Mouse (Mus musculus): ENCODE measurements at regions not wholly inside any gene's neighbourhood (a gene's known extent, or its start where the extent isn't known, plus 50 kb on each side); places are given as distances from the start of the nearest gene placed in this dataset.

DNA sequence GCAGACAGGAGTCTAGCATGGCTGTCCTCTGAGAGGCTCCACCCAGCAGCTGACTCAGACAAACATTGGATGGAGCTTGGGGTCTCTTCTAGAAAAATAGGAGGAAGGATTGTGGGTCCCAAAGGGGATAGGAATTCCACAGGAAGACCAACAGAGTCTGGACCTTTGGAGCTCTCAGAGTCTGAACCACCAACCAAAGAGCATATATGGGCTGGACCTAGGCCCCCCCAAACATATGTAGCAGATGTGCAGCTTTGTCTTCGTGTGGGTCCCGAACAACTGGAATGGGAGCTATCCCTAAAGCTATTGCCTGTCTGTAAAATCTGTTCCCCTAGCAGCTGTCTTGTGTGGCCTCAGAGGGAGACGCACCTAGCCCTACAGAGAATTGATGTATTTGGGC, 50.1 kb upstream of the Cpm start:
- 68% methylated on average over 3 of the region's 3 CpGs for WGBS
- no peak overlapping the region for H3K27ac ChIP-seq (ENCODE audit: low read length)
- H3K4me3 ChIP-seq (ENCODE audit: low read depth, low read length), result no peak overlapping the region
- H3K9me3 ChIP-seq (ENCODE audit: control insufficient read depth, low read depth, low read length), result no peaks in the 10 kb centered on the region
- H3K4me1 ChIP-seq (ENCODE audit: control insufficient read depth, insufficient read depth, low read length), result peaks cover 3% of the 10 kb centered on the region; the same call in 1 of the 2 replicates
- H3K36me3 ChIP-seq (ENCODE audit: control insufficient read depth, insufficient read depth, low read length), result no peaks in the 10 kb centered on the region
- ATAC-seq (ENCODE audit: insufficient number of reproducible peaks, insufficient read depth, low FRiP score, low read depth), result no peak
- no peak overlapping the region for H3K9ac ChIP-seq (replicated peaks; ENCODE audit: low read depth, low read length)
- no peaks in the 10 kb centered on the region for H3K27me3 ChIP-seq (ENCODE audit: control insufficient read depth, insufficient read depth, low read length)
- no peak overlapping the region for H3K4me2 ChIP-seq (replicated peaks; ENCODE audit: low read depth, low read length)

DNA sequence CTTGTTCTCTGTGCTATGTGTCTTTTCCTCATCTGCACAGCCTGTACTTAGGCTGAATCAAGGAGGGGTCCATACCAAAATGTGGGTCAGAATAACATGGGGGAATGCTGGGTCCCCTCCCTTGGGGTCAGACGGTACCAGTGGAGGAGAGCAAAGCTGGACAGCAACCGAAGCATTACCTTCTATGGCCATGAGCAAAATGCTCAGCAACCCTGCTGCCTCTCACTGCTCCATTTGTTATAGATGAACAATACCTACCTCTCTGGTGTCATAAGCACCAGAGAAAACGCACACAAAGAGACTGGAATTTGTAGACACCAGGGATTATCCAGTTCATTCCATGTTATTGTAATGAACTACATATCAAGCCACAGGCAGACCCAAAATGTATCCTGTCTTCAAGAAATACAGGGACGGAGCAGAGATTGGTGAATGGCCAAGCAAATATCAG, 50.6 kb upstream of the Cpm start:
- Histone ChIP-seq H3K9me3 (ENCODE audit: control insufficient read depth, low read depth, low read length) (no peaks in the 10 kb centered on the region), H3K9ac (replicated peaks; ENCODE audit: low read depth, low read length) (no peak overlapping the region), H3K27me3 (ENCODE audit: control insufficient read depth, insufficient read depth, low read length) (no peaks in the 10 kb centered on the region), H3K4me1 (ENCODE audit: control insufficient read depth, insufficient read depth, low read length) (peaks cover under 1% of the 10 kb centered on the region; the same call in 1 of the 2 replicates), H3K4me3 (ENCODE audit: low read depth, low read length) (no peak overlapping the region), H3K36me3 (ENCODE audit: control insufficient read depth, insufficient read depth, low read length) (no peaks in the 10 kb centered on the region), H3K4me2 (replicated peaks; ENCODE audit: low read depth, low read length) (no peak overlapping the region), H3K27ac (ENCODE audit: low read length) (no peak overlapping the region)
- 86% methylated on average over 4 of the region's 4 CpGs for WGBS
- ATAC-seq (ENCODE audit: insufficient number of reproducible peaks, insufficient read depth, low FRiP score, low read depth), result no peak

DNA sequence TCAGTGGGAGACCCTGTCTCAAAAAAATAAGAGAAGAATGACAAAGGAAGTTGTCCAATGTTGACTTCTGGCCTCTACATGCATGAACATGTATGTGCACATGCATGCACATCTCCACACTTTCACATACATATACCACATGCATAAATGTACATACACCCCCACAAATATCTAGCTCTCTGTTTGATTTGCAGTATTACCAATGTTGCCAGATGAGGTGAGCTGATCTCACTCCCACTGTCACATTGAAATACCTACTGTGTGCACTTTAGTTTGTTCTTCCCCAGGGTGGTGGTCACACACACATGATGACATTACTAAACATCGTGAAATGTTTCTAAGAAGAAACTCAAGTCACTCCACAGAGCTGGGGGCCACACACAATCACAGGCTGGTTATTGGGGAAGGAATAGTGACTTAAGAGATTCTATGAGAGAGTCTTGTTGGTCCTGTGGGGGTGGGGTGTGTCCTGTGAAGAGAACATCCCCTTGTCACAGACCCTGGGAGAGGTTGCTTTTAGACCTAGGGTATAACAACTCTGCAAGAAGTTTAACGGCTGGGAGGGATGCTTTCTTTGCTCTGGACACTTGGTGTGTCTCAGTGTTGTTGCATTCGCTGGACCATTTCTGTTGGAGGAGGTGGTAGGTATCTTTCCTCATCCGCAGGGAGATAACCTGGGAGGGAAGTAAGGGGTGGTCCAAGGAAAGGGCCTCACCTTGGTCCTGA, 51.2 kb upstream of the Cpm start:
- H3K27ac ChIP-seq (ENCODE audit: low read length), result no peak overlapping the region
- ATAC-seq (ENCODE audit: insufficient number of reproducible peaks, insufficient read depth, low FRiP score, low read depth), result no peak
- no peak overlapping the region for H3K4me2 ChIP-seq (replicated peaks; ENCODE audit: low read depth, low read length)
- H3K4me1 ChIP-seq (ENCODE audit: control insufficient read depth, insufficient read depth, low read length), result no peaks in the 10 kb centered on the region
- no peaks in the 10 kb centered on the region for H3K9me3 ChIP-seq (ENCODE audit: control insufficient read depth, low read depth, low read length)
- no peaks in the 10 kb centered on the region for H3K36me3 ChIP-seq (ENCODE audit: control insufficient read depth, insufficient read depth, low read length)
- 90% methylated on average over 4 of the region's 4 CpGs for WGBS
- no peaks in the 10 kb centered on the region for H3K27me3 ChIP-seq (ENCODE audit: control insufficient read depth, insufficient read depth, low read length)
- no peak overlapping the region for H3K9ac ChIP-seq (replicated peaks; ENCODE audit: low read depth, low read length)
- no peak overlapping the region for H3K4me3 ChIP-seq (ENCODE audit: low read depth, low read length)

DNA sequence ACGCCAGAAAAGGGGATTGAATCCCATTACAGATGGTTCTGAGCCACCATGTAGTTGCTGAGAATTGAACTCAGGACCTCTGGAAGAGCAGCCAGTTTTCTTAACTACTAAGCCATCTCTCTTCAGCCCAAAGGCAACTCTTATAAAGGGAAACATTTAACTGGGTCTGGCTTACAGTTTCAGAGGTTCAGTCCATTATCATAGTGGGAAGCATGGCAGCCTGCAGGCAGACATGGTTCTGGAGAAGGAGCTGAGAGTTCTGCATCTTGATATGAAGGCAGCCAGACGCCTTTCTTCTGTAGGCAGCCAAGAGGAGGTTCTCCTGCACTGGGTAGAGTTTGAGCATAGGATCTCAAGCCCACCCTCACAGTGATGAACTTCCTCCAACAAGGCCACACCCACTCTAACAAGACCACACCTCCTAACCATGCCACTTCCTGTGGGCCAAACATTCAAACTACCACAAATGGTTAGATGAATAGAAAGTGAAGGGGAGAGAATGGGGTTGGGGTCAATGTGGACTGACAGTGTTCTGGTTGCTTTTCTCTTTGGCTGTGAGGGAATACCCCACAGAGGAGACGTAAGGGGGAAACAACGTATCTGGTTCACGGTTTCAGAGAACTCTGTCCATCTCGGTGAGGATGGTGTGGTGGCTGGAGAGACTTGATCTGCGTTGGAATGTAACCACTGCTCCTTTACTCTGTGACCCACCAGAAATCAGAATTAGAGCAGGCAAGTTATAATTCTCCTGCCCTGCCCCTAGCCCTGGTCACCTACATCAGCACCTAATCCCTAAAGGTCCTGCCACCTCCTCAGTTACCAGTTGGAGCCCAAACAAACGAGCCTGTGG, 52.2 kb upstream of the Cpm start:
- Histone ChIP-seq H3K27me3 (ENCODE audit: control insufficient read depth, insufficient read depth, low read length) (0 out of 2 replicates have a peak, but pooled peaks cover 4% of the 10 kb centered on the region), H3K9ac (replicated peaks; ENCODE audit: low read depth, low read length) (no peak overlapping the region), H3K27ac (ENCODE audit: low read length) (no peak overlapping the region), H3K36me3 (ENCODE audit: control insufficient read depth, insufficient read depth, low read length) (no peaks in the 10 kb centered on the region), H3K4me1 (ENCODE audit: control insufficient read depth, insufficient read depth, low read length) (peaks cover 4% of the 10 kb centered on the region), H3K4me2 (replicated peaks; ENCODE audit: low read depth, low read length) (no peak overlapping the region), H3K4me3 (ENCODE audit: low read depth, low read length) (no peak overlapping the region), H3K9me3 (ENCODE audit: control insufficient read depth, low read depth, low read length) (no peaks in the 10 kb centered on the region)
- no peak for ATAC-seq (ENCODE audit: insufficient number of reproducible peaks, insufficient read depth, low FRiP score, low read depth)
- WGBS, result 89% methylated on average over 8 of the region's 8 CpGs

DNA sequence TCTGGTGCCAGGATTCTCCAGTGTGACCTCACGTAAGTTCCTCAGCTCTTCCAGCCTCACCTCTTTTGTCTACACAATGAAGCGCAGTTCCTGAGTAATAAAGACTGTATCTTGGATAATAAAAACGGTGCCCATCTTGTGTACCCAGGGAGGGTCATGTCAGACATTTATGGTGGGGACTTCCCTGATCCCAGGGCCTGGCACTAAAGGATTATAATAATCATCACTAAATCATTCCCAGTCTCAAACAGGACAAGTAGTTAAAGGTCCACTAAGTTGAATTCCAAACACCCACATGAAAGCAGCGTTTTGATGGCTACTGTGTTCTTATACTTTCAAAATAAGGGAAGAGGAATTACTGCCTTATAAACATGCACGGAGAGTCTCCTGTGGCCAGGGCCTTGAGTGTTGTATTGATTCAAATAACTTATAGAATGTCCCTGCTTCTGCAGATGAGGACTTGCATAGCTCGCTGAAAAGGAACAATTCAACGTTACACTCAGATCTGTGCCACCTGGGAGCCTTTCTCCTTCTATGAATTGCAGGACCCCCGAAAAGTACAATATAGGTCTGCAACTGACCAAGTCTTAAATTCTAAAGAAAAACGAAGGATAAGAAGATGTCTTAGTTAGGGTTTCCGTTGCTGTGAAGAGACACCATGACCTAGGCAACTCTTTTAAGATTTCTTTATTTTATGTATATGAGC, 53.0 kb upstream of the Cpm start:
- H3K27ac ChIP-seq (ENCODE audit: low read length), result peak overlapping the region; percentile 52; the same call in 1 of the 2 replicates
- no peak overlapping the region for H3K4me2 ChIP-seq (replicated peaks; ENCODE audit: low read depth, low read length)
- 79% methylated on average over 10 of the region's 10 CpGs for WGBS
- no peaks in the 10 kb centered on the region for H3K9me3 ChIP-seq (ENCODE audit: control insufficient read depth, low read depth, low read length)
- no peak overlapping the region for H3K4me3 ChIP-seq (ENCODE audit: low read depth, low read length)
- no peaks in the 10 kb centered on the region for H3K36me3 ChIP-seq (ENCODE audit: control insufficient read depth, insufficient read depth, low read length)
- H3K4me1 ChIP-seq (ENCODE audit: control insufficient read depth, insufficient read depth, low read length), result peaks cover 6% of the 10 kb centered on the region
- no peak overlapping the region for H3K9ac ChIP-seq (replicated peaks; ENCODE audit: low read depth, low read length)
- no peak for ATAC-seq (ENCODE audit: insufficient number of reproducible peaks, insufficient read depth, low FRiP score, low read depth)
- 0 out of 2 replicates have a peak, but pooled peaks cover 4% of the 10 kb centered on the region for H3K27me3 ChIP-seq (ENCODE audit: control insufficient read depth, insufficient read depth, low read length)

DNA sequence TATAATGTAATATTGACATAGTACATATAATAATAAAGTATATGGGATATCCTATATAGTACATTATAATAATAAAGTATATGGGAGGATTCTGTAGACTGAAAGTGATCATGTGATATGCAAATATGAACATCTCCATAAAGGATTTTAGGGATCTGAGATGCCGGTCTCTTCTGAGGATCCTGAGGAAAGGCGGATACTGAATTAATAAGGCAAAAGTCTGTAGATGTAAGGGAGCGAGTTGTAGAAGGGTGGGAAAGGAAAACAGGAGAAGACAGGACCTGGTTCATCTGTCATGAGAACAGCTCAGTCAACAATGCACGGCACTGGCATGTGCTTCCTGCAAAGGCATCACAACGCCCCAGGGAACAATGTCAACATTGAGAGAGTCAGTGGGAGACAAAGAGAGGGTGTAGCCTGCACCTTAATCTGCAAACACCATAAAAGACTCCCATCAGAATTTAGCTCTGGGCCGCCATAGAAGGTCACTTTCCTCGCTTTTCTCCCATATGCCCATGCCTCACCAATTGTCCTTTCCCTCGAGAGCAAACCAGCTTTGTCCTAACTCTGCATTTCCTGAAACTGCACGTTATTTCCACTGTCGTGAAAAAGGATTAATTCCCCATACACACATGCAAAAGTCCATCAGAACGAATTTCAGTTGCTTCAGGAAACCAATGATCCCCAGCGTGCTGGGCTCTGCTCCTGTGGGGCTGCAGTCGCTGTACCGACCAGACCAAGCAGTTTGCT, 53.7 kb upstream of the Cpm start:
- no peak for ATAC-seq (ENCODE audit: insufficient number of reproducible peaks, insufficient read depth, low FRiP score, low read depth)
- Histone ChIP-seq H3K4me1 (ENCODE audit: control insufficient read depth, insufficient read depth, low read length) (peaks cover 7% of the 10 kb centered on the region), H3K36me3 (ENCODE audit: control insufficient read depth, insufficient read depth, low read length) (no peaks in the 10 kb centered on the region), H3K27ac (ENCODE audit: low read length) (peak overlapping the region; percentile 52; the same call in 1 of the 2 replicates), H3K4me3 (ENCODE audit: low read depth, low read length) (no peak overlapping the region), H3K4me2 (replicated peaks; ENCODE audit: low read depth, low read length) (no peak overlapping the region), H3K27me3 (ENCODE audit: control insufficient read depth, insufficient read depth, low read length) (0 out of 2 replicates have a peak, but pooled peaks cover 5% of the 10 kb centered on the region), H3K9ac (replicated peaks; ENCODE audit: low read depth, low read length) (no peak overlapping the region), H3K9me3 (ENCODE audit: control insufficient read depth, low read depth, low read length) (no peaks in the 10 kb centered on the region)
- WGBS, result 55% methylated on average over 14 of the region's 14 CpGs

DNA sequence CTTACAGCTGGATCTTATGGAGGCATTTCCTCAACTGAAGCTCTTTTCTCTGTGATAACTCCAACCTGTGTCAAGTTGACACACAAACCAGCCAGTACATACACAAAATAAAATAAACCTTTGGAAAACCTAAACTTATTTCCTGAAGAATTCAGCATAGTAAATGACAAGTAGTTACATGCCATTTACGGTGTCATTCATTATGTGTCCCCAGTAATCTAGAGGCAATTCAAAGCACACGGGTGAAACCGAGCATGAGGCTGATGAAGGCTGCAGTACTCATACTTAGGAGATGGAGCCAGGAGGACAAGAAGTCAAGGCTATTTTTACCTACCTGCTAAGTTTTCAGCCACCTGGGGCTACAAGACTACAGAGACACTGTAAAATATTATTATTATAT, 54.4 kb upstream of the Cpm start:
- WGBS, result 78% methylated on average over 3 of the region's 3 CpGs
- Histone ChIP-seq H3K27me3 (ENCODE audit: control insufficient read depth, insufficient read depth, low read length) (0 out of 2 replicates have a peak, but pooled peaks cover 6% of the 10 kb centered on the region), H3K4me1 (ENCODE audit: control insufficient read depth, insufficient read depth, low read length) (peaks cover 7% of the 10 kb centered on the region), H3K4me3 (ENCODE audit: low read depth, low read length) (no peak overlapping the region), H3K9me3 (ENCODE audit: control insufficient read depth, low read depth, low read length) (no peaks in the 10 kb centered on the region), H3K9ac (replicated peaks; ENCODE audit: low read depth, low read length) (no peak overlapping the region), H3K4me2 (replicated peaks; ENCODE audit: low read depth, low read length) (no peak overlapping the region), H3K36me3 (ENCODE audit: control insufficient read depth, insufficient read depth, low read length) (no peaks in the 10 kb centered on the region), H3K27ac (ENCODE audit: low read length) (no peak overlapping the region)
- ATAC-seq (ENCODE audit: insufficient number of reproducible peaks, insufficient read depth, low FRiP score, low read depth), result no peak

All from stomach, embryonic 14.5 days (tissue).